Mouse (Mus musculus) gastrocnemius, adult 2 months (tissue): ENCODE data around the gene Ndufc1. TPM values are rescaled to one million over a fixed set of nuclear protein-coding genes. Genes with fewer than 3 reads are reported as not detected.
"Not testable (repeated sequence)": the region's sequence is repeated elsewhere in the genome, so short reads cannot be mapped to it uniquely, and the experiment has no call there.

Experiments
- DNase-seq: peaks from one replicate; pipeline ENCODE4 v3.0.0; 2022
- H3K27ac ChIP-seq: fragments of 200-600 bp; 2 replicates; pipeline ENCODE4 v1.8.1; 2022; ENCODE audit warnings: mild to moderate bottlenecking
- H3K4me3 ChIP-seq: fragments of 200-600 bp; 2 replicates; pipeline ENCODE4 v1.8.1; 2022; ENCODE audit warnings: mild to moderate bottlenecking, moderate library complexity
- CTCF ChIP-seq: fragments of 200-600 bp; IDR thresholded peaks from 2 replicates; pipeline ENCODE4 v1.8.1; 2022; ENCODE audit warnings: antibody characterized with exemption, mild to moderate bottlenecking, moderate library complexity
- intact Hi-C: fragments of 180-260 bp; cut with DNase I; formaldehyde crosslinking; loops from one replicate; pipeline ENCODE4 v1.15.1; 2025
- total RNA-seq, 2 experiments: library from RNA; stranded (reverse); gene quantifications; 2 replicates each; pipeline ENCODE4 v1.2.3; 2021

Gene Ndufc1
- total RNA-seq, 2 experiments from 2014 or later: 1,007 to 1,209 TPM

DNA sequence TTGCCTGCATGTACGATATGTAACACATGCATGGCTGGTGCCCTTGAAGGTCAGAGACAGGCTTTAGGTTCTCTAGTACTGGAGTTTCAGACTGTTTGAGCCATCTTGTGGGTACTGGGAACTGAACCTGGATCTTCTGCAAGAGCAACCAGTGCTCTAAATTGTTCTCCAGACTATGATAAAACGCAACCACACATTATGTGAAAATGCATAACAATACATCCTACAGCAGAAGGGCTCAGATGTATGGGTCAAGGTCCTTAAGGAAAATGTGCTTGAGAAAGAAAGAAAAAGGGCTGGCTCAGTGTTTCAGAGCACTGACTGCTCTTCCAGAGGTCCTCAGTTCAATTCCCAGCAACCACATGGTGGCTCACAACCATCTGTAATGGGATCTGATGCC is 15.1 kb downstream of the Ndufc1 start:
- no peak overlapping the region for H3K4me3 ChIP-seq
- no peak overlapping the region for H3K27ac ChIP-seq
- TF ChIP-seq CTCF: no peak
- DNase-seq: no peak
- intact Hi-C loops: no loop called here

DNA sequence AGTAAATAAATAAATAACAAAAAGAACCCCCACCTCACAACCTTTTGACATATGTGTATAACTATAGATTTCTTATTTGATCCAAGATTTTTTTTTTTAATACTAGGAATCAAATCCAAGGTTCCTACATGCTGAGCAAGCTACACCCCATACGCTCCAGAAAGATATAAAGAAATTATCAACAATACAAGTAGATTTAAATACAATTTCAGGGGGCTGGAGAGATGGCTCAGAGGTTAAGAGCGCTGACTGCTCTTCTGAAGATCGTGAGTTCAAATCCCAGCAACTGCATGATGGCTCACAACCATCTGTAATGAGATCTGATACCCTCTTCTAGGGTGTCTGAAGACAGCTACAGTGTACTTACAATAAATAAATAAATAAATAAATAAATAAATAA is 15.8 kb downstream of the Ndufc1 start:
- H3K4me3 ChIP-seq, DNase-seq, H3K27ac ChIP-seq, intact Hi-C loops: not testable (repeated sequence)

DNA sequence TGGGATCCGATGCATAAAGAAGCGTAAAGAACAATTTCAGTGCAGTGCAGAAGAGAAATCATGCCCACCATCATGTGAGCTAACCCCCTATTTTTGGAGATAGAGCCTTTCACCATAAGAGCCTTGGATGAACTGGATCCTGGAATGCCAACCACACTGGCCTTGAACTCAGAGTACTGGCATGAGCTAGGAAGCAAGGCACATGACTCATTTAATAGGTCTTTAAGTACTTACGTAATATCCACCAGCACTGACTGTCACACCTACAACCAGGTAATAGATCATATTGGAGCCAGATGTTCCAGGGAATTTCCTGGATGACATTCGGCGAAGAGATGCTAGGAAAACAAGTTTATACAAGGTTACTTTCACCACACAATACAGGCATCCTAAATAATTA is 17.2 kb downstream of the Ndufc1 start:
- intact Hi-C loops: no loop called here
- Histone ChIP-seq H3K27ac (no peak overlapping the region), H3K4me3 (no peak overlapping the region)
- TF ChIP-seq CTCF: no peak
- DNase-seq: no peak

DNA sequence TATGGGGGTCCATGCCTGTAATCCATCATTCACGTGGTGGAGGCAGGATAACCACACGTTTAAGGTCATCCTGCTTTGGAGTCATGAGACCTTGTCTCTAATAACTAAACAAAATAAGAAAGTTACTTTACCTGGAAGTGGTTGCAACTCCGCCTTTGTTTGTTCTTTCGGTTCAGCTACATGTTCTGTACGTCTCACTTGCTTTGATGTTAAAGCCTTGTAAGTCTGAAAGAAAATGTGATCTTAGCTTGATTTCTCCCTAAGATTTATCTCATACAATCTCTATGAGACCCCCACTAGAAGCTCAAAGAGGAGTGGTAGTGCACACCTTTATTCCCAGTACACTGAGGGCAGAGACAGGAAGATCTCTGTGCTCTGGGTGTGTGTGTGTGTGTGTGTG is 17.7 kb downstream of the Ndufc1 start:
- TF ChIP-seq CTCF: no peak
- Histone ChIP-seq H3K4me3 (no peak overlapping the region), H3K27ac (no peak overlapping the region)
- intact Hi-C loops: no loop called here
- DNase-seq: no peak

DNA sequence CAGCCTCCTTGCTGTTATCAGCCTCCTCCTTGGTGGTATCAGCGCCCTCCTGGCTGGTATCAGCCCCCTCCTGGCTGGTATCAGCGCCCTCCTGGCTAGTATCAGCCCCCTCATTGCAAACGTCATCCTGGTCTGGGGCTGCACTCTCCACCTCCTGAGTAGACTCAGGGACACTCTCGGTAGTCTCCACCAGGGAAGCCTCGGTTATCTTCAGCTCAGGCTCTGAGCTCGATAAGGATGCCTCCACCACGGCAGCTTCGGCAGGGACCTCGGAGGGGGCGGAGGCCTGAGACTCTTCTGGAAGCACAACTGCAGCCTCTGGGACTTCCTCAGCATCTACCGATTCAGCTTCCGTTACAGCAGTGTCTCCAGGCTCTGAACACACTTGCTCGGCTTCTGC is 19.9 kb downstream of the Ndufc1 start:
- no peak for TF ChIP-seq CTCF
- no peak overlapping the region for H3K27ac ChIP-seq
- DNase-seq: no peak
- intact Hi-C loops: no loop called here
- H3K4me3 ChIP-seq: no peak overlapping the region

DNA sequence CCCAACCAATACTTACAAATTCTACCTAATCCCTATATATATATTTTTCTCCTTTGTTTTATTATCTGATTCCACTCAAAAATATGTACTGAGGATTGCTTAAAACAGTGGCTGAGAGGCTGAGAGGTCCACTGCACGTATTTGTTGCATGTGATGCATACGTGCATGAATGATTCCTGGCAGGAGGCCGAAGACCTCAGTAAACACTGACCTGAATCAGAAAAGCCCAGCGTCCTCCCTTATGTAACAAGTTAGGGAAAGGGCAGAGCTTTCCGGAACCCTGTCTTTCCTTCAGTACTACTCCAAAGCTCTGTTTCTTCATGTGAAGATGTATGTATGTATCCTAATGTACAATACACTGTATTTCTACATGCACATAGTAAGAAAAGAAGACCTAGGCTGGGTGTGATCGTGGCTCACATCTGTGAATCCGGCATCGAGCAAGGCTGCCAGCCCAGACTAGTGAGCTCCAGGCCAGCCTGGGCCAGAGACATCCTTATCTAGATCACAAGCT is 20.9 kb downstream of the Ndufc1 start:
- TF ChIP-seq CTCF: no peak
- H3K27ac ChIP-seq: no peak overlapping the region
- DNase-seq: no peak
- H3K4me3 ChIP-seq: no peak overlapping the region
- intact Hi-C loops: no loop called here

DNA sequence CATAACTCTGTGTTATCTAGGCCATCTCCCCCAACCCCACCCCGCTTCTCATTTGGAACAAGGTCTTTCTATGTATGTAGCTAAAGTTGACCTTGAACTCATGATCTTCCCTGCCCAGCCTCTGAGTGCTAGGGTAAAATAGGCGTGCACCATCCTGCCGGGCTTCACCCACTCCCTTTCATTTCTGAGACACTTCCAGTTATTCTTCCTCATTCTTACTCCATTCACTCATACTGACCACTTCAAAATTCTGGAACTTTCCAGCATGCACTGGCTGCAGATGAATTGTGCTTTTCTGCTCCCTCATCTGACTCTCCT is 21.7 kb downstream of the Ndufc1 start:
- DNase-seq: no peak
- no peak overlapping the region for H3K4me3 ChIP-seq
- intact Hi-C loops: no loop called here

DNA sequence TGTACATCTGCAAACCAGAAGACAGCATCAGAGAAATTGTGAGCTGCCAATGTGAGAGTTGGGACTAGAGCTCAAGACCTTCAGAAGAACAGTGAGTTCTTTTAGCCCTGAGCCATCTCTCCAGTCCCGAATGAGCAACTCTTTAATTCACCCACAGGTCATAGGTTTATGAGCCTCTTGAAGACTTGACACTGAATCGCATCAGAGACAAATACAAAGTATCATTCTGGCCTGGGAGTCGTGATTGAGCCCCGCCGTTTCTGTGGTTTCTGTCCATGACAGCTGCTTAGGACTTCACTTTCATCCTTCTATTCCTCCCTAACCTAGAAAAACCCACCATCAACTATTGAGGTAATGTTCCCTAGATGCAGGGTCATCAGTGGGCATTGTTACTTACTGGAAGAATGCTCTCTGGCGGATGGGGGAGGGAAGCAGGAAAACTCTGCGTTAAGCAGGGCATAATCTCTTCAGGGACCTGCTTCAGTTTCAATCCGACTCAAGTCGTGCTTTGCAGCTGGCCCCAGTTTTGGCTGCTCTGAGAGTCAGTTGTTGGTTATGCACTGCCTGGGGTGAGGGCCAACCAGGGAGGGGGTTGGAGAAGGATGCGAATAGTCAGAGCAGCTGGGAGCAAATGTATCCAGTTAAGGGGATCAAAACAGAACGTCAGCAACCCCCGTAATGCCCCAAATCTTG is 22.2 kb downstream of the Ndufc1 start:
- intact Hi-C loops: no loop called here
- TF ChIP-seq CTCF: no peak
- H3K27ac ChIP-seq: no peak overlapping the region
- no peak overlapping the region for H3K4me3 ChIP-seq
- DNase-seq: peak; percentile 70

More for the DNA sequence above, 21.7 kb downstream of the Ndufc1 start:
- no peak overlapping the region for H3K27ac ChIP-seq
- TF ChIP-seq CTCF: no peak

DNA sequence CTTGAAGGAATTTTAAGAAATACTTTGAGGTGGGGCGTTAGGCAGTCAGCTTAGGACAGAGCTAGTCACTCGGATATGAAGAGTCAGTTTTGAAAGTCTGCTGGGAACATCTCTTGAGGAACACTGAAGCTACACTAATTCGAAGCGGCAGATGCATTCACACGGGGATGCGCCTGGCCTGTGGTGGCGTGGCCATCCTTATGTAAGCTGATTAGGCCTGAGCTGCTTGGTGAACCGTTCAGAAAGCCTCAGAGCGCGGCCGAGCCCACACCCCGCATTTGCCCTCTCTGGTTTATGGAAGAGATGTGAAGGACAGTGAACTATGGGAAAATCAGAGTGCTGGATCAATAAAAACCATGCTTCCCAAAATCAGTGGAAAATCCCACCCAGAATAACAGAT is 25.4 kb downstream of the Ndufc1 start:
- intact Hi-C loops: no loop called here
- DNase-seq: no peak
- H3K4me3 ChIP-seq: no peak overlapping the region
- TF ChIP-seq CTCF: no peak
- H3K27ac ChIP-seq: no peak overlapping the region

DNA sequence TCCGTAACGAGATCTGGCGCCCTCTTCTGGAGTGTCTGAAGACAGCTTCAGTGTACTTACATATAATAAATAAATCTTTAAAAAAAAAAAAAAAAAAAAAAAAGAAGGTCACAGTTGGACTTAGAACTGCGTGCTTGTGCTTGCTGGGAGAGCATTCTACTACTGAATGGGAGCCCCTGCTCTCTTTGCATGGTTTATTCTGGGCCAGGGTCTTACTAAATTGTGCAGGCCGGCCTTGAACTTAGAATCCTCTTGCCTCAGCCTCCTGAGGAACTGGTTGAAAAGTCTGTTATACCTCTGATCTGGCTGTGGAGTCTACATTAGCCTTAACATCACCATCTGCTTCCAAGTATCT is 28.2 kb downstream of the Ndufc1 start:
- no peak for DNase-seq
- Histone ChIP-seq H3K4me3 (no peak overlapping the region), H3K27ac (no peak overlapping the region)
- intact Hi-C loops: no loop called here
- no peak for TF ChIP-seq CTCF

DNA sequence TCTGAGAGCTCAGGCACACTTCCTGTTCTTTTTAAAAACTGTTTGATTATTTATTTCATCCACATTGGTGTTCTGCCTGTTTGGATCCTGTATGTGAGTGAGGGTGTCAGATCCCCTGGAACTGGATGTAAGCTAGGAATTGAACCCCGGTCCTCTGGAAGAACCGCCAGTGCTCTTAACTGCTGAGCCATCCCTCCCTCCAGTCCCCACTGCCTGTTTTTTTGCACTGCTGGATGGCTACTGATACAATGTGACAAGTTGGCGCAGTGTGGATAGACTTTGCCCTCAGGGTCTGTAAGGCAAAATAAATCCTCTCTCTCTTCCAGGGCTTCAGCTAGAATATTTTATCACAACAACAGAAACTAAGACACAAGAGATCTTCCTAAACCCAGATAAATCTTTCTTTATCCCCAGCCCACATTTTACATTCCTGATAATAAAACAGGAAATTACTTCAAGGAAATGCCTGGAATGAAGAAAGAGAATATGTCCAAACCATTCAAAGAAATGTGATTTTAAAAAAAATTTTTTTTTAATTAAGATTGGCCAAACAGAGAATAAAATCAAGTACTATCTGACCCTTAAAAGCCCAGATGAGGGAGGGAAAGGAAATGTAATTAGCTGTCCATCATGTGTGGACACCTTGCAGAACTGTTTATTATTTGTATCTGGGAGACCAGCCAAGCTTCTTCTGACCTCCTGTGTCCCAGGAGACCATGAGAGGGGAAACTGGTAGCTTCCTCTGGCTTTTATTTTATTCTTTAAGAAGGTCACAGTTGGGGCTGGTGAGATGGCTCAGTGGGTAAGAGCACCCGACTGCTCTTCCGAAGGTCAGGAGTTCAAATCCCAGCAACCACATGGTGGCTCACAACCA is 28.8 kb downstream of the Ndufc1 start:
- no peak for DNase-seq
- intact Hi-C loops: no loop called here
- Histone ChIP-seq H3K4me3 (no peak overlapping the region), H3K27ac (peak overlapping the region; percentile 9; the same call in 1 of the 2 replicates)
- TF ChIP-seq CTCF: no peak

DNA sequence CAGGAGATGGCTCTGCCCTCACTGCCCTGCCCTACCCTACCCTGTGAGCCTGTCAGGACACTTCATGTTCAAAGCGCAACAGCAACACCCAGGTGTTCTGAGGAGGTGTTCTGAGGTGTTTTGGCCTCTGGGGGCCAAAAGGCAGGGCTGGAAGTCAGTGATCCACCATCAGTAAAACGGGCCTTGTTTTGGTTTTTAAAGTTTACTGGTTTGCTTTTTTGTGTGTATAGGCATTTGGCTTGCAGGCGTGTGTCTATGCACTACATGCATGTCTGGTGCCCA is 30.2 kb downstream of the Ndufc1 start:
- no peak for DNase-seq
- Histone ChIP-seq H3K27ac (no peak overlapping the region; the same call in 1 of the 2 replicates), H3K4me3 (peak overlapping the region; percentile 67)
- intact Hi-C loops: no loop called here
- TF ChIP-seq CTCF: no peak

DNA sequence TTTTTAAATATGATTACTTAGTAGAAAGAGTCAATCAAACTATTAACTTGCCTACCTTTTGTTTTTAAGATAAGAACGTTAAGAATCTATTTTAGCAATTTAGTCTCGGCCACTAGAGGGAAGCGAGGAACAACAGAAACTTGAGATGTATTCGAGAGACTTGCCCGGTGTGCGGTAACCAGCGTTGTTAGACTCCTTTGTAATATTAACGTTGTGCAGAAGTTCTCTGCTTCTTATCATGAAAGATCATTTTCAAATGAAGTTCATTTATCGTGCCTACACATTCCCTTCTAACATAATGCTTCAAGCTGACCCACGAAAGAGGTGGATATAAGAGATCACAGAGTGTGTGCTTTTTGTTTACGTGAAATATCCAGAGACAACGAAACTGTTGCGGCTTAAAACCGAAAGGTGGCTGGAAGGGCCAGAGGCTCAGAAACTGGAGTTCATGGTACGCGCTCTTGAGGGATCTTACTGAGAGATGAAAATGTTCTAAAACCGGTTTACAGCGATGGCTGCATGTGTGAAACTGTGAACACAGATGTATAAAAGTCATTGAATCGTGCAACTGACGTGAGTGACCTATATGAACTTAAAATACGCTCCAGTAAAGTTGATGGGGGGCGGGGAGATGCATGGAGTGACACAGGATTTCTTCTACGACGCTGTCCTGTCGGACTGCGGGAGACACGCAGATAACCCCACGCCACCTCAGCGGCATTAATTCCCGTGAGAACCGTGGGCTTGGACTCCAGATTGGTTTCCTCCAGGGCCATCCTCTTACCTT is 30.7 kb downstream of the Ndufc1 start:
- peak overlapping the region; percentile 72 for H3K27ac ChIP-seq
- TF ChIP-seq CTCF: peak; percentile 66
- intact Hi-C loops: no loop called here
- peak overlapping the region; percentile 67 for H3K4me3 ChIP-seq
- no peak for DNase-seq
